Mouse (Mus musculus) midbrain, embryonic 15.5 days (tissue): ENCODE measurements at regions not wholly inside any gene's neighbourhood (a gene's known extent, or its start where the extent isn't known, plus 50 kb on each side); places are given as distances from the start of the nearest gene placed in this dataset.

ENCODE experiments used
- ATAC-seq: fragments of 200-750 bp; cut with Nextera tagmentation; replicated peaks from 2 replicates; pipeline ENCODE4 v1.8.0; 2017; ENCODE audit warnings: moderate TSS enrichment
- H3K27ac ChIP-seq: fragments of 300-500 bp; sonication (generic); 2 replicates; pipeline ENCODE4 v1.5.1; 2015; ENCODE audit warnings: mild to moderate bottlenecking, inconsistent platforms
- H3K27me3 ChIP-seq: fragments of 300-500 bp; sonication (generic); replicated peaks from 2 replicates; pipeline ENCODE4 v1.6.1; 2015; ENCODE audit warnings: inconsistent platforms
- H3K36me3 ChIP-seq: fragments of 300-500 bp; sonication (generic); replicated peaks from 2 replicates; pipeline ENCODE4 v1.6.1; 2015; ENCODE audit warnings: inconsistent platforms
- H3K4me1 ChIP-seq: fragments of 300-500 bp; sonication (generic); 2 replicates; pipeline ENCODE4 v1.6.1; 2015; ENCODE audit warnings: inconsistent platforms
- H3K4me2 ChIP-seq: fragments of 300-500 bp; sonication (generic); 2 replicates; pipeline ENCODE4 v1.6.1; 2015; ENCODE audit warnings: inconsistent platforms, mild to moderate bottlenecking, moderate library complexity
- H3K4me3 ChIP-seq: fragments of 300-500 bp; sonication (generic); 2 replicates; pipeline ENCODE4 v1.5.1; 2015; ENCODE audit warnings: mild to moderate bottlenecking, inconsistent platforms
- H3K9ac ChIP-seq: fragments of 300-500 bp; sonication (generic); 2 replicates; pipeline ENCODE4 v1.6.1; 2015; ENCODE audit warnings: mild to moderate bottlenecking, inconsistent platforms
- H3K9me3 ChIP-seq: fragments of 300-500 bp; sonication (generic); 2 replicates; pipeline ENCODE4 v1.6.1; 2016; ENCODE audit warnings: inconsistent platforms
- WGBS: fragments of 180-500 bp; shearing (Covaris S2); methylation state at CpG from one replicate; pipeline ENCODE4 v1.1.7; 2015; ENCODE audit warnings: mixed read lengths; 5-methylcytosine and 5-hydroxymethylcytosine counted together

- Histone ChIP-seq H3K4me3 (no peak overlapping the region), H3K4me2 (no peak overlapping the region), H3K9me3 (no peaks in the 10 kb centered on the region), H3K4me1 (no peaks in the 10 kb centered on the region), H3K27me3 (0 out of 2 replicates have a peak, but pooled peaks cover under 1% of the 10 kb centered on the region), H3K36me3 (no peaks in the 10 kb centered on the region), H3K9ac (no peak overlapping the region), H3K27ac (no peak overlapping the region)
- 81% methylated on average over 15 of the region's 15 CpGs for WGBS
- ATAC-seq = no peak
Measured at GRCm38 (mm10) chr19:59691541-59692096, 233.4 kb downstream of the Emx2 start.

- no peak overlapping the region for H3K9ac ChIP-seq
- H3K27ac ChIP-seq = peak overlapping the region; percentile 39; the same call in 1 of the 2 replicates
- peak; percentile 69; the same call in 1 of the 2 replicates for ATAC-seq
- no peaks in the 10 kb centered on the region for H3K9me3 ChIP-seq
- H3K4me3 ChIP-seq = no peak overlapping the region
- H3K4me2 ChIP-seq = no peak overlapping the region
- H3K36me3 ChIP-seq = no peaks in the 10 kb centered on the region
- peaks cover 5% of the 10 kb centered on the region; the same call in 1 of the 2 replicates for H3K4me1 ChIP-seq
- 13% methylated on average over 5 of the region's 5 CpGs for WGBS
- H3K27me3 ChIP-seq = 0 out of 2 replicates have a peak, but pooled peaks cover 4% of the 10 kb centered on the region
Measured at GRCm38 (mm10) chr19:59697628-59698027, 239.5 kb downstream of the Emx2 start.

- Histone ChIP-seq H3K9ac (no peak overlapping the region), H3K4me2 (no peak overlapping the region), H3K27ac (no peak overlapping the region), H3K27me3 (0 out of 2 replicates have a peak, but pooled peaks cover 4% of the 10 kb centered on the region), H3K4me3 (no peak overlapping the region), H3K9me3 (no peaks in the 10 kb centered on the region), H3K4me1 (peaks cover 5% of the 10 kb centered on the region; the same call in 1 of the 2 replicates), H3K36me3 (no peaks in the 10 kb centered on the region)
- no peak for ATAC-seq
- WGBS = 71% methylated on average over 3 of the region's 3 CpGs
Measured at GRCm38 (mm10) chr19:59700187-59700586, 242.0 kb downstream of the Emx2 start.

- WGBS = 36% methylated on average over 5 of the region's 5 CpGs
- no peak overlapping the region for H3K4me3 ChIP-seq
- no peaks in the 10 kb centered on the region for H3K27me3 ChIP-seq
- H3K9me3 ChIP-seq = no peaks in the 10 kb centered on the region
- H3K9ac ChIP-seq = no peak overlapping the region
- H3K4me1 ChIP-seq = no peaks in the 10 kb centered on the region
- no peak overlapping the region for H3K27ac ChIP-seq
- ATAC-seq = no peak
- H3K4me2 ChIP-seq = no peak overlapping the region
- H3K36me3 ChIP-seq = no peaks in the 10 kb centered on the region
Measured at GRCm38 (mm10) chr19:59707106-59707505, 236.3 kb downstream of the Rab11fip2 start.

GRCm38 (mm10) chr19:59709180-59709579 lies 234.3 kb downstream of the Rab11fip2 start:
- H3K27me3 ChIP-seq = no peaks in the 10 kb centered on the region
- no peak overlapping the region for H3K4me3 ChIP-seq
- no peak overlapping the region for H3K27ac ChIP-seq
- no peak overlapping the region for H3K9ac ChIP-seq
- H3K4me1 ChIP-seq = no peaks in the 10 kb centered on the region
- ATAC-seq = no peak
- no peaks in the 10 kb centered on the region for H3K9me3 ChIP-seq
- no peak overlapping the region for H3K4me2 ChIP-seq
- WGBS = 41% methylated on average over 2 of the region's 2 CpGs
- H3K36me3 ChIP-seq = no peaks in the 10 kb centered on the region

- no peak overlapping the region for H3K4me3 ChIP-seq
- no peak for ATAC-seq
- no peaks in the 10 kb centered on the region for H3K27me3 ChIP-seq
- H3K9me3 ChIP-seq = no peaks in the 10 kb centered on the region
- no peak overlapping the region for H3K4me2 ChIP-seq
- no peak overlapping the region for H3K27ac ChIP-seq
- no peak overlapping the region for H3K9ac ChIP-seq
- H3K36me3 ChIP-seq = no peaks in the 10 kb centered on the region
- H3K4me1 ChIP-seq = peaks cover 9% of the 10 kb centered on the region
- WGBS = 86% methylated on average over 2 of the region's 2 CpGs
Measured at GRCm38 (mm10) chr19:59715086-59715485, 228.4 kb downstream of the Rab11fip2 start.

- 5% methylated on average over 8 of the region's 8 CpGs for WGBS
- Histone ChIP-seq H3K4me2 (no peak overlapping the region), H3K27ac (no peak overlapping the region), H3K4me1 (peaks cover 9% of the 10 kb centered on the region), H3K36me3 (no peaks in the 10 kb centered on the region), H3K4me3 (no peak overlapping the region), H3K27me3 (no peaks in the 10 kb centered on the region), H3K9ac (no peak overlapping the region), H3K9me3 (no peaks in the 10 kb centered on the region)
- ATAC-seq = no peak
Measured at GRCm38 (mm10) chr19:59717813-59718483, 225.5 kb downstream of the Rab11fip2 start.

GRCm38 (mm10) chr19:59738541-59738940 lies 204.9 kb downstream of the Rab11fip2 start:
- Histone ChIP-seq H3K27me3 (no peaks in the 10 kb centered on the region), H3K27ac (no peak overlapping the region), H3K9ac (no peak overlapping the region), H3K36me3 (no peaks in the 10 kb centered on the region), H3K9me3 (no peaks in the 10 kb centered on the region), H3K4me2 (no peak overlapping the region), H3K4me1 (no peaks in the 10 kb centered on the region), H3K4me3 (no peak overlapping the region)
- WGBS = 72% methylated on average over 8 of the region's 8 CpGs
- no peak for ATAC-seq

GRCm38 (mm10) chr19:59742946-59743345 lies 200.5 kb downstream of the Rab11fip2 start:
- ATAC-seq = no peak
- H3K9me3 ChIP-seq = no peaks in the 10 kb centered on the region
- no peak overlapping the region for H3K4me3 ChIP-seq
- 20% methylated on average over 3 of the region's 3 CpGs for WGBS
- no peaks in the 10 kb centered on the region for H3K4me1 ChIP-seq
- no peak overlapping the region for H3K4me2 ChIP-seq
- no peak overlapping the region for H3K27ac ChIP-seq
- no peak overlapping the region for H3K9ac ChIP-seq
- no peaks in the 10 kb centered on the region for H3K27me3 ChIP-seq
- H3K36me3 ChIP-seq = no peaks in the 10 kb centered on the region

- no peaks in the 10 kb centered on the region for H3K27me3 ChIP-seq
- no peak overlapping the region for H3K4me3 ChIP-seq
- no peak for ATAC-seq
- no peaks in the 10 kb centered on the region for H3K36me3 ChIP-seq
- no peak overlapping the region for H3K27ac ChIP-seq
- H3K4me2 ChIP-seq = no peak overlapping the region
- H3K4me1 ChIP-seq = no peaks in the 10 kb centered on the region
- 54% methylated on average over 3 of the region's 3 CpGs for WGBS
- H3K9ac ChIP-seq = no peak overlapping the region
- no peaks in the 10 kb centered on the region for H3K9me3 ChIP-seq
Measured at GRCm38 (mm10) chr19:59761218-59761617, 182.2 kb downstream of the Rab11fip2 start.

GRCm38 (mm10) chr19:59784401-59785046 lies 158.9 kb downstream of the Rab11fip2 start:
- H3K27ac ChIP-seq = no peak overlapping the region
- ATAC-seq = no peak
- H3K4me2 ChIP-seq = no peak overlapping the region
- no peak overlapping the region for H3K9ac ChIP-seq
- no peaks in the 10 kb centered on the region for H3K27me3 ChIP-seq
- H3K9me3 ChIP-seq = no peaks in the 10 kb centered on the region
- 34% methylated on average over 9 of the region's 9 CpGs for WGBS
- no peaks in the 10 kb centered on the region for H3K4me1 ChIP-seq
- no peaks in the 10 kb centered on the region for H3K36me3 ChIP-seq
- no peak overlapping the region for H3K4me3 ChIP-seq

GRCm38 (mm10) chr19:59831304-59831703 lies 112.2 kb downstream of the Rab11fip2 start:
- ATAC-seq = no peak
- no peak overlapping the region for H3K4me2 ChIP-seq
- no peaks in the 10 kb centered on the region for H3K27me3 ChIP-seq
- no peaks in the 10 kb centered on the region for H3K36me3 ChIP-seq
- no peaks in the 10 kb centered on the region for H3K4me1 ChIP-seq
- H3K9ac ChIP-seq = no peak overlapping the region
- no peak overlapping the region for H3K4me3 ChIP-seq
- H3K27ac ChIP-seq = no peak overlapping the region
- WGBS = 89% methylated on average over 4 of the region's 4 CpGs
- no peaks in the 10 kb centered on the region for H3K9me3 ChIP-seq
